Mouse (Mus musculus) ovary, postnatal 36 days (tissue): ENCODE results near the gene Ampd3.
A peak's percentile ranks its signal among the peaks of the same experiment; 100 is the strongest.

Source experiments
- DNase-seq: peaks from one replicate; pipeline ENCODE4 v3.0.0; 2022; ENCODE audit warnings: low spot score, mixed read lengths

The Ampd3 gene

GRCm38 (mm10) chr7:110768001-110768400, at the start of gene Ampd3:
Ampd3 (plus strand) TSS chr7:110768206.
- no peak for DNase-seq

GRCm38 (mm10) chr7:110718505-110718904, 49.5 kb upstream of the Ampd3 start:
- DNase-seq: no peak

GRCm38 (mm10) chr7:110719857-110720256, 48.1 kb upstream of the Ampd3 start:
- DNase-seq: no peak

DNA sequence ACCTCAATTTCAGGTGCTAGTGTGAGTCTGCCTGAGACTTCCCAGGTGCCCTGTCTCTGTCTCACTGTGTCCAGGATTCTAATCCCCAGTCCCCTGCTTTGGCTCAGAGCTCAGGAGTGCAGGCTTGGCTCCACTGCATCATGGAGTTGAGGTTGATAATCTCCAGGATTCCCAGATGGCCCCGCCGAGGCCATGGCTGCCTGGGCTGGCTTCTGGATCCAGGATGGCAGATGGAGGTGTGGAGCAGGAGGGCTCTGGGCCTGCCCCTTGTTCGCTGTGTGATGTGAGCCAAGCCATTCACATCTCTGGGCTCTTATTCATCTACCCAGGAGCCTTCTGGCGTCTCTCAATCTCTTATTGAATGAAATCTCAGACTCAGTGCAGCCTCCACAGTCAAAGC, 45.8 kb upstream of the Ampd3 start:
- DNase-seq: no peak

- no peak for DNase-seq
Observed at GRCm38 (mm10) chr7:110727049-110727448, 41.0 kb upstream of the Ampd3 start.

DNA sequence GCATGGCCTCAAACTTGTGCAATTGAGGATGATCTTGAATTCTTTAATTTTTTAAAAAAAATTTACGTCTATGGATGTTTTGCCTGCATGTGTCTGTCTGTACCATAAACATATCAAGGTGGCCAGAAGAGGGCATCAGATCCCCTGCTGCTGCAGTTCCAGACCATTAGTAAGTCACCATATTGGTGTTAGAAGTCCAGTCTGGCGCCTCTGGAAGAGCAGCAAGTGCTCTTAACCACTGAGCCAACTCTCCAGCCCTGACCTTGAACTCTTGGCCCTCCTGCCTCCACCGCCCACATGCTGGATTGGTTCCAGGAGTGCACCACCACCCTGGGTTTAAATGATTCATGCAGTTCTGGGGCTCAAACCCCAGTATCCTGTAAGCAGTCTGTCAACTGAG, 39.1 kb upstream of the Ampd3 start:
- peak; percentile 18 for DNase-seq

GRCm38 (mm10) chr7:110729295-110729694, 38.7 kb upstream of the Ampd3 start:
- DNase-seq: no peak

GRCm38 (mm10) chr7:110731091-110731967, 36.7 kb upstream of the Ampd3 start:
- no peak for DNase-seq

DNA sequence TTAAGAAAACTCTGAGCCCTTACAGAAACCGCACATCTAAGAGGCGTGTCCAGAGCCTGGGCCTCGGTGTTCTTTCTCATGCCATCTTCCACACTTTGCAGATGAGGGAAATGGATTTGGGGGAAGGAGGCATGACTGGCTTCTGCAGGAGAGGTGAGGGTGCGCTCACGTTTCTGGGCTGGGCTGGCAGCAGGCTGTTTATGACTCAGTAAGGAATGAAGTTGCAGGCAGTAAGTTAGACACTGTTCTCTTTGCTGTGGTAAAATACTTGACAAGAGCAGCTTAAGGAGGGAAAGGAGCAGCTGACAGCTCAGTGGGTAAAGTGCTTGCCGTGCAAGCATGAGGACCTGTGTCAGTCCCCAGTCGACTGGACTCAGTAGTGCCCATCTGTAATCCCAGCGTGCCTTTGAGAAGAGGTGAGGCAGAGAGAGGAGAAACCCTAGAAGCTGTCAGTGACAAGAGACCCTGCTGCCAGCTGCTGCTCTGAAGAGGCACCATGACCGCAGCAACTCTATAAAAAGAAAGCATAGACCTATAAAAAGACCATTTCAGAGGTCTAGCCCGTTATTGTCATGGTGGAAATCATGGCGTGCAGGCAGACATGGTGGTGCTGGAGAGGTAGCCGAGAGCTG, 35.9 kb upstream of the Ampd3 start:
- DNase-seq: no peak

GRCm38 (mm10) chr7:110736914-110737313, 31.1 kb upstream of the Ampd3 start:
- no peak for DNase-seq

GRCm38 (mm10) chr7:110739764-110740163, 28.2 kb upstream of the Ampd3 start:
- no peak for DNase-seq

DNA sequence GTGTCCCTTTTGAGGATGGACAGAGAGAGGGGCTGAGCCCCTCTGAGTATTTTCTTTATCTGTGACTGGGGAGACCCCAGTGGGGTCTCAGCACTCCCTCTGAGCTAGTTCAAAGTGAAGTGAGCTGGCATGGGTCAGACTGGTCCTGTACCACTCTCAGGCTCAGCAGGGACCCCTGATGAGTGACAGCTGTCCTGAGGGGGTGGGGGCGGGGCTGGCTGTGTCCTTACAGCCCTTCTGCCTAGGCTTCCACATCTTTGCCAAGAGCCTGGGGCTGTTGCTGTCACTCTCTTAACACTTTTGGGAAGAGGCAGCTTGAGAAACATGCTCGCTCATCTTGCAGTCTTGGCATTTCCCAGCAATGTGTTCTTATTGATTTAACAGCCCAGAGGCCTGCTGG, 27.8 kb upstream of the Ampd3 start:
- no peak for DNase-seq

DNA sequence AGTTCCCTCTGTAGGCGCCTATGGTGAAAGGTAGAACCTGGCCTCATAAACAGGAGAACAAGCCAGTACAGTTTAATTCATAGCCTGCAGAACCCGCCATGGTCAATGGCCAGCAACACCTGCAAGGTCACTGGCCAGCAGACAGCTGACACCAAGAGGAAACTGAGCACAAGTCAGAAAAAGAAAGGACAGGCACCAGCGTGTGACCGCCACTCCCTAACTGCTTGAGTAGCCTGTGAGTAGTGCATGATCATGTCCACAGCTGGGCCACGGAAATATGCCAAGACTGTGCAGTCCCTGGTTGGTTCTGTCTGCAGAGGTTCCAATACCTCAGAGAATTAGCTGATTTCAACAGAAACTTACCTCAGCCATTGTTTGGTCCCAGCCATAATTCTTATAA, 26.0 kb upstream of the Ampd3 start:
- no peak for DNase-seq

GRCm38 (mm10) chr7:110746087-110746562, 21.9 kb upstream of the Ampd3 start:
- DNase-seq: no peak

DNA sequence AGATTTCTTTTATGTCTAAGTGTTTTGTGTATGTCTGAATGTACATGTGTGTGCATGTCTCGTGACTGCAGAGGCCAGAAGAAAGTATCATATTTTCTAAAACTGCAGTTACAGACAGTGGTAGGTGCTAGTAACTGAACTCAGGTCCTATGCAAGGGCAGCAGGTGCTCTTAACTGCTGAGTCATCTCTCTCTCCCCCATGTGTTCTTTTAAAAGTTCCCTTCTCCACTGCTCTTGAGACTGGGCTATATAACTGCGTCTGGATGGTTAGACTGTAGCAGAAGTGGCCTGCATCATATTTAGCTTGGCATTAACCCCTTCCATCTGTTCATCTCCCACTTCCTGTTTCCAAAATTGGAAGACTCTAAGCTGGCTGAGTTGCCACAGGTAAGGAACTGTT, 21.2 kb upstream of the Ampd3 start:
- DNase-seq: no peak

DNA sequence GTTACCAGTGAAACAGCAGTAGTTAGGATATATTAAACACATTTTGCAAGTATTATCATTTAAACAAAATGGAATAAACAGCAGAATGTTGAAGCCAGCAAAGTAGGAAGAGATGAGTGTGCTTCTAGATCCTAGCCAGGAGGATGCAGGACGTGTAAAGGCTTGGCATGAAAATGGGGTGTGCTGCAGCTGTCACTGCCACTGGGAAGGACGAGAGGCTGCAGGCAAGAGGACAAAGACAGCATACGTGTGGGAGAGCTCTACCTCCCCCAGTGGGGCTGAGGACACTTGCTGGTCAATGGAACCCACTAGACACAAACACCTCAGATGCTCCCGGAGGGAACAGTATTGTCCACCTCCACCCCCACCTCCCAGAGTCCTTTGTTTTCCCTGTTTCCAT, 17.2 kb upstream of the Ampd3 start:
- no peak for DNase-seq

- DNase-seq: no peak
Observed at GRCm38 (mm10) chr7:110751634-110752033, 16.4 kb upstream of the Ampd3 start.

GRCm38 (mm10) chr7:110753310-110753709, 14.7 kb upstream of the Ampd3 start:
- no peak for DNase-seq

- no peak for DNase-seq
Observed at GRCm38 (mm10) chr7:110753926-110754330, 14.1 kb upstream of the Ampd3 start.

GRCm38 (mm10) chr7:110756440-110756839, 11.6 kb upstream of the Ampd3 start:
- no peak for DNase-seq

- DNase-seq: no peak
Observed at GRCm38 (mm10) chr7:110762605-110763180, 5.3 kb upstream of the Ampd3 start.

DNA sequence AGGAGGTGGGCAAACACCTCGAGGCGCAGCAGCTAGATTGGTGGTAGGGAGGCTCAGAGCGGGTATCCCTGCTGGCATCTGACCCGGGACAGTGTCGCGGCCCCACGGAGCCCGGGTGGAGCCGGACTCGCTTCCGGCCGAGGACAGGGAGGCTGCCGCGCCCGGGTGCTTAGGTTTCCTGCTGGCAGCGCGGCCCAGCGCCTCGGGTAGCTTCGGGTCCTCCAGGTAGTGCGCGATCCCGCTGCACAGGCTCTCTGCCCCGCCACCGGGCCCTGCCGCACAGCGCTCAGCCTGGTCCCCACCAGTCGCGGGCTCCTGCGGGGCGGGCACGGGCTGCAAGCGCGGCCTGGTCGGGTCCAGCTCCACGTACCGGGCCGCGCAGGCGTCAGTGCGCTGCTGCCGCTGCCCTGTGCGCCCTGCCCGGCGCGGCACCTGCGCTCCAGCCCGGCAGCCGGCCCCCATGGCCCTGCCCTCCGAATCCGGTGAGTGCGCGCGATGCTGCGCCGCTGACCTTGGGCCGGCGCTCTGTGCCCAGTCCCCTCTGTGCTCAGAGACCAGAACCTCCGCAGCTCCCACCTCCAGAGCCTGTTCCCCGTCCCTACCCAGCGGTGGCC, 552 bp downstream of the Ampd3 start:
- DNase-seq: peak; percentile 35

- no peak for DNase-seq
Observed at GRCm38 (mm10) chr7:110769094-110769493, 1.1 kb downstream of the Ampd3 start.
